Mouse (Mus musculus): ENCODE measurements around the gene BC048562. TPM values are rescaled to one million over a fixed set of nuclear protein-coding genes. Genes with fewer than 3 reads are reported as not detected.

BC048562 gene
- total and polyA plus RNA-seq, 3 experiments, result not detected

DNA sequence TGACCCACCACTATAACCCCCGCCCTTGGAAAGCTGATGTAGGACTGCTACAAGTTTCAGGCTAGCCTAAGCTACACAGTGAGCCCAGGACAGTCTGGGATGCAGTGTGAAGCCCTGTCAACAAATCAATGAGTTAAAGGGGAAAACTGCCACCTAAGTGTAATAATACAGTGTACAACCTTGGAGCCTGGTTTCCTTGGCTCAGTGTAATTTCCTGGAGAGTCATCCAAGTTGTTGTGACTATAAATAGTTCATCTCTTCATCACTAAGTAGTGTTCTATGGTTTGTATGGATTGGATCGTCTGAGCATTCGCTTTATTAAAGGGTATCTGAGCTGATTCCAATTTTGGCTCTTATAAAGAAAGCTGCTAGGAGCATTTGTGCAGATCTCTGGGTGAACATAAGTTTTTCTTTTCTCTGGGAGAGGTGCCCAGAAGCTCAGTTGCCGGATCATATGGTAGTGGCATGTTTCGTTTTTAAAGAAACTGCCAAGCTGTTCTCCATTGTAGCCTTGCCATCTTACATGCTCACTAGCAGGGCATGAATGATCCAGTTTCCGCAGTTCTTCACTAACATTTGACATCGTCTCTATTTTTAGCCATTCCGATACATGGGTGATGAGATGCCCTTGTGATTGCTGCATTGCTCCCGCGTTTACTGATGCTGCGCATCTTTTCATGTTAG lies 5.1 kb downstream of the BC048562 start:
- Histone ChIP-seq H3K27ac (ENCODE audit: insufficient read depth, low read depth) (no peak overlapping the region), H3K9ac (ENCODE audit: insufficient read depth, low read depth) (no peak overlapping the region), H3K27me3 (replicated peaks) (peaks cover 23% of the 10 kb centered on the region), H3K79me2 (replicated peaks; ENCODE audit: control insufficient read depth, extremely low read depth, insufficient read depth, poor library complexity, severe bottlenecking) (no peaks in the 10 kb centered on the region), H3K4me1 (ENCODE audit: control insufficient read depth in 1 of 2, insufficient read depth in 2 of 2) (peaks cover 0 to 6% of the 10 kb centered on the region in 2 experiments; a peak in 2 of 4 replicates), H3K4me2 (ENCODE audit: insufficient read depth, low read depth, poor library complexity, severe bottlenecking) (no peak overlapping the region), H3K4me3 (replicated peaks in 1 of 3; ENCODE audit: low read depth in 2 of 3, low read length in 2 of 3, poor library complexity in 1 of 3) (no peak overlapping the region), H3K36me3 (replicated peaks in 1 of 2; ENCODE audit: control insufficient read depth in 1 of 2, insufficient read depth in 1 of 2, low read length in 1 of 2) (no peaks in the 10 kb centered on the region), H3K9me3 (replicated peaks; ENCODE audit: low read length) (no peaks in the 10 kb centered on the region)
- TF ChIP-seq POLR2A (IDR thresholded peaks at IDR 0.05; ENCODE audit: low read depth, low read length), result no peak
- no peak for TF ChIP-seq MAZ (IDR thresholded peaks at IDR 0.05; ENCODE audit: low read depth, low read length)
- no peak for TF ChIP-seq USF1 (IDR thresholded peaks at IDR 0.05; ENCODE audit: low read depth, low read length)
- dilution Hi-C loops (cut with MboI; ENCODE audit: extremely low pct_ligation_motif_present, extremely low pct_unique_long_range_greater_than_20kb, low sequenced_read_pairs) (no loop called here), in situ Hi-C loops (cut with MboI; ENCODE audit: low pct_ligation_motif_present, low pct_unique_long_range_greater_than_20kb, low sequenced_read_pairs) (no loop called here)
- no peak for DNase-seq (ENCODE audit: extremely low read depth)

DNA sequence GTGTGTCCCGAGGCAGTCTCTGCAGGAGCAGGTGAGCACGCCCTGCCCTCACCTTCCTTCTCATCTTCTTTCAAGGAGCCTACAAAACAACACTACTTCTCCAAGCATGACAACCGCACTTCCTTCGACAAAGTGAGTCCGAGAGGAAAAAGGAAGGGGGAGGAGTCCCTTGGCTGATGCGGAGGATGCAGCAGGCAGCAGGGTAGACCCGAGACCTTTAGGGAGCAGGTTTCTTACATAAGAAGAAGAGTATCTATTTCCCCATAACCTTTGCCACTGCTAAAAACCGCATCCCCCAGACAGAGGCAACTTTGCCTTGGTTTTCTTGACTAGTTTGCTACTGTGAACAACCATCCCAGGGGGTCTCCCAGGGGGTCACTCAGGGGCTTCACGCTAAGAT lies 8.8 kb downstream of the BC048562 start:
- H3K4me2 ChIP-seq (ENCODE audit: insufficient read depth, low read depth, poor library complexity, severe bottlenecking), result no peak overlapping the region
- H3K4me1 ChIP-seq (ENCODE audit: control insufficient read depth in 1 of 2, insufficient read depth in 2 of 2), result peaks cover 0 to 6% of the 10 kb centered on the region in 2 experiments; a peak in 2 of 4 replicates
- in situ Hi-C loops (cut with MboI; ENCODE audit: low pct_ligation_motif_present, low pct_unique_long_range_greater_than_20kb, low sequenced_read_pairs), result no loop called here
- no peaks in the 10 kb centered on the region for H3K9me3 ChIP-seq (replicated peaks; ENCODE audit: low read length)
- no peaks in the 10 kb centered on the region for H3K79me2 ChIP-seq (replicated peaks; ENCODE audit: control insufficient read depth, extremely low read depth, insufficient read depth, poor library complexity, severe bottlenecking)
- TF ChIP-seq POLR2A (IDR thresholded peaks at IDR 0.05; ENCODE audit: low read depth, low read length) (no peak), MAZ (IDR thresholded peaks at IDR 0.05; ENCODE audit: low read depth, low read length) (no peak)
- no peaks in the 10 kb centered on the region for H3K36me3 ChIP-seq (replicated peaks in 1 of 2; ENCODE audit: control insufficient read depth in 1 of 2, insufficient read depth in 1 of 2, low read length in 1 of 2)
- H3K4me3 ChIP-seq (replicated peaks in 1 of 3; ENCODE audit: low read depth in 2 of 3, low read length in 2 of 3, poor library complexity in 1 of 3), result no peak overlapping the region
- peaks cover 1% of the 10 kb centered on the region for H3K27me3 ChIP-seq (replicated peaks)
- no peak overlapping the region for H3K27ac ChIP-seq (ENCODE audit: insufficient read depth, low read depth)
- no peak for DNase-seq (ENCODE audit: extremely low read depth)
- dilution Hi-C loops (cut with MboI; ENCODE audit: extremely low pct_ligation_motif_present, extremely low pct_unique_long_range_greater_than_20kb, low sequenced_read_pairs), result no loop called here
- H3K9ac ChIP-seq (ENCODE audit: insufficient read depth, low read depth), result no peak overlapping the region

DNA sequence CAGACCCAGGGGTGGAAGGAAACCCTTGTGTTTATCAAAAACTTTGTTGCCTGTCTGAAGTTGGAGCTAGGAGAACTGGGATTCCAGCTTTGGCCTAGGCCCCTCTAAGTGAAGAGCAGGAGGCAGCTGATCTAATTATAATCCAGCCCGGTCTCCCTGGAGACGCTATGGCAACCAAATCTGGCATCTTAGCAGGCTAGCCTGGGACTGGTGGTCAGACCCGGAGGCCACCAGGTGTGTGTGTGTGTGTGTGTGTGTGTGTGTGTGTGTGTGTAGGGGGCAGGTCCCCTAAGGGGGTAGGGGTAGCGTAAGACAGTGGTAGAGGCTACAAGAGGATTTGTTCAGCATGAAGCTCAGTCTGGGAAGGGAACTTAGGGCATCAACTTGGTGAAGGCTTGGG lies 13.6 kb downstream of the BC048562 start:
- no peak overlapping the region for H3K9ac ChIP-seq (ENCODE audit: insufficient read depth, low read depth)

More for the DNA sequence above, 13.6 kb downstream of the BC048562 start:
- Histone ChIP-seq H3K4me2 (ENCODE audit: insufficient read depth, low read depth, poor library complexity, severe bottlenecking) (no peak overlapping the region), H3K4me3 (replicated peaks in 1 of 3; ENCODE audit: low read depth in 2 of 3, low read length in 2 of 3, poor library complexity in 1 of 3) (no peak overlapping the region), H3K36me3 (replicated peaks in 1 of 2; ENCODE audit: control insufficient read depth in 1 of 2, insufficient read depth in 1 of 2, low read length in 1 of 2) (no peaks in the 10 kb centered on the region), H3K79me2 (replicated peaks; ENCODE audit: control insufficient read depth, extremely low read depth, insufficient read depth, poor library complexity, severe bottlenecking) (no peaks in the 10 kb centered on the region), H3K27ac (ENCODE audit: insufficient read depth, low read depth) (no peak overlapping the region), H3K9me3 (replicated peaks; ENCODE audit: low read length) (no peaks in the 10 kb centered on the region), H3K4me1 (ENCODE audit: control insufficient read depth in 1 of 2, insufficient read depth in 2 of 2) (peaks cover 0 to 13% of the 10 kb centered on the region in 2 experiments; a peak in 3 of 4 replicates), H3K27me3 (replicated peaks) (peaks cover 9% of the 10 kb centered on the region)
- no peak for DNase-seq (ENCODE audit: extremely low read depth)
- in situ Hi-C loops (cut with MboI; ENCODE audit: low pct_ligation_motif_present, low pct_unique_long_range_greater_than_20kb, low sequenced_read_pairs), result no loop called here
- dilution Hi-C loops (cut with MboI; ENCODE audit: extremely low pct_ligation_motif_present, extremely low pct_unique_long_range_greater_than_20kb, low sequenced_read_pairs), result no loop called here
- TF ChIP-seq TBP (conservative IDR thresholded peaks at IDR 0.05; ENCODE audit: low read depth, low read length) (no peak), CHD2 (IDR thresholded peaks at IDR 0.05; ENCODE audit: low read length) (no peak), PAX5 (IDR thresholded peaks at IDR 0.05; ENCODE audit: low read length) (no peak), MAX (IDR thresholded peaks at IDR 0.05; ENCODE audit: low read length) (no peak), BHLHE40 (IDR thresholded peaks at IDR 0.05; ENCODE audit: low read depth, low read length) (no peak), MYC (IDR thresholded peaks at IDR 0.05; ENCODE audit: low read depth, low read length) (no peak), RCOR1 (conservative IDR thresholded peaks at IDR 0.05; ENCODE audit: low read depth, low read length) (no peak), NELFE (IDR thresholded peaks at IDR 0.05; ENCODE audit: low read depth, low read length) (no peak), POLR2AphosphoS2 (IDR thresholded peaks at IDR 0.05; ENCODE audit: low read depth, low read length) (no peak), UBTF (IDR thresholded peaks at IDR 0.05; ENCODE audit: low read depth, low read length) (no peak), JUND (conservative IDR thresholded peaks at IDR 0.05; ENCODE audit: low read depth, low read length) (no peak), JUN (IDR thresholded peaks at IDR 0.05; ENCODE audit: insufficient read depth, low read depth, low read length) (no peak), NRF1 (IDR thresholded peaks at IDR 0.05; ENCODE audit: low read depth, low read length) (no peak), SIN3A (IDR thresholded peaks at IDR 0.05; ENCODE audit: low read length) (no peak), MAFK (IDR thresholded peaks at IDR 0.05; ENCODE audit: insufficient replicate concordance, low read length) (no peak), E2F4 (IDR thresholded peaks at IDR 0.05; ENCODE audit: insufficient replicate concordance, low read depth, low read length) (no peak), HCFC1 (IDR thresholded peaks at IDR 0.05; ENCODE audit: low read depth, low read length) (no peak), ZNF384 (IDR thresholded peaks at IDR 0.05; ENCODE audit: low read depth, low read length) (no peak), ETS1 (conservative IDR thresholded peaks at IDR 0.05; ENCODE audit: low read depth, low read length) (no peak)

Data from CH12.LX (cell line).